Mouse (Mus musculus) C2C12 (cell line): ENCODE measurements around the gene Ngdn.

ENCODE experiments used
- CTCF ChIP-seq: IDR thresholded peaks from one replicate; pipeline ENCODE4 v1.5.1; 2011; ENCODE audit not compliant: control insufficient read depth, insufficient read depth, insufficient read length
- MAX ChIP-seq: IDR thresholded peaks from one replicate; pipeline ENCODE4 v1.6.1; 2011; ENCODE audit warnings: mild to moderate bottlenecking, control low read depth

DNA sequence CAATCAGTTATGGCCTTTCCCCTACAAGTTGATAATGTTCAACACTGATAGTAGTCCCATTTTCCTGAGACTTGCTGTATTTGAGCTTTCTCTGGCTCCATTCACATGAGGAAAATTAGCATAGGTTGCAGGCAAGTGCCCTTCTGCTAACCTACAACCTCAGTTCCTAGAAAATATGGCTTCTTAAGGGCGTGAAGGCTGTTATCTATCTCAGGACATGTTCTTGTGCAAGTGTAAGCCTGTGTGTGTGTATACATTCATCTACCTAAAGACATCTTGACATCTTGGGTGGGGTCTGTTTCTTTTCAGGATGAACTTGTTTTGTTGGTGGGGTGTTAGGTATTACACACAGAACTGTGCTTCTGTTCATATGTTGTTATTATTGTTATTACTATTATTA, 43.8 kb downstream of the Ngdn start:
- TF ChIP-seq MAX (no peak), CTCF (no peak)
